Mouse (Mus musculus) adrenal gland, postnatal 4 days (tissue): ENCODE results near the gene Ccnk. TPM values are rescaled to one million over a fixed set of nuclear protein-coding genes. Genes with fewer than 3 reads are reported as not detected.

ENCODE experiments used
- DNase-seq, 2 experiments: peaks; one replicate each; pipeline ENCODE4 v3.0.0; 2021 to 2022; ENCODE audit warnings: low spot score in 2 of 2, mixed read lengths in 2 of 2
- total RNA-seq, 2 experiments: library from RNA; stranded (reverse); gene quantifications; 2 replicates each; pipeline ENCODE4 v1.2.3; 2021

Gene Ccnk
- total RNA-seq, 2 experiments from 2014 or later: 43.9 to 45.8 TPM

DNA sequence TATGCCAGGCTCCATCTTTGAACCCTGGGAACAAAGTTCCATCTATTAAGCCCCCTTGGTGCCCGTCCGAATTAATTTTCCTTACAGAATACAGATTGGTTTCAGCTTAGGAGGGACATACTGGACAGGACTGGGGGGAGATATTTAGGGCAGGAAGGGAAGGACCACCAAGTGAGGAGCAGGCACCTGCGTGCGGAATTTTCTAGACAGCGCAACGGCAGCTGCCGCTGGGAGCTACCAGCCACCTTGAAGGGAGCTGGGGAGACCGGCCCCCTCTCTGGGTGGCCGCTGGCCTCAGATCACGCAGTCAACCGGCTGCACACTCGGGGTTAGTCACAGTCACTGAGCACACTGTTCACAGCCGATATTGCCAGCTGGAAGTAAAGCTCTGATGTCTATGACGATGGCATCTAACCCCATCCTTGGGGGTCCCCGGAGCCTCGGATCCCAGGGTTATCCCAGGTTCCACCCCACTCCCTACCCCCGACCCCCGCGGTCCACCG lies 62.9 kb downstream of the Ccnk start:
- DNase-seq: no peak

DNA sequence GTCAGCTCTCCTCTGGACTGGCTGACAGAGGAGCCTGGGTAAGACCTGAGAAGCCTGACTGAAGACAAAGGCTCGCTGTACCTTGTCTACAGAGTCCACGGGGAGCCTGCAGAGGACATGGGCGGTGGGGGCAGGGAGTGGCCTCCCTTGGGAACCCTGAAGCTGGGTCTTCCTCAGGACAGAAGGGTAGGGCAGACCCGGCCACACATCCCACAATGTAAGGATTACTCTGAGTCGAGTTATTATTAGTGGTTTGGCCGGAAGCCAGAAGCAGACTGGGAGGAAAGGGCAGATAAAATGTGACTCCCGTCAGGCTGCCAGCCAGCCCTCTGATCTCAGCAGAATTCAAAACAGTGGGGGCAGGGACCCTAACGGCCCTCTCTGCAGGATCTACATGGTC lies 65.4 kb downstream of the Ccnk start:
- peak in 1 of 2 experiments; percentile 66 for DNase-seq

DNA sequence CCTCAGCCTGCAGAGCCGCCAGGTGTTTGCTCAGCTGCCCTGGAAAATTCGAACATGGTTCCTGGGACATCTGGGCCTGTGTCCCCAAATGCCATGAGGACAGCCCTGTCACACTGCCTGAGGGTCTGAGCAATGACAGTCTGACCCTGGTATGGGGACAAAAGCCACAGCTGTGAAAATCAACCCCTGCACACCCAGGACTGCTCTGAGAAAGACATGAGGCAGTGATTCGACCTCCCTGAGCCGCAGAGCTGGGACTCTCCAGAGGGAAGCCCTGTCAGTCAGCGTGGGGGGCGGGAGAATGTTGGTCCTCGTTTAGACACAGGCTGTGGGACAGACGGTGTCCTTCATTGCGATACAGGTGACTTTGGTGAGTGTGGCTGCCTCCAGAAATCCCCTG lies 66.2 kb downstream of the Ccnk start:
- DNase-seq: no peak

DNA sequence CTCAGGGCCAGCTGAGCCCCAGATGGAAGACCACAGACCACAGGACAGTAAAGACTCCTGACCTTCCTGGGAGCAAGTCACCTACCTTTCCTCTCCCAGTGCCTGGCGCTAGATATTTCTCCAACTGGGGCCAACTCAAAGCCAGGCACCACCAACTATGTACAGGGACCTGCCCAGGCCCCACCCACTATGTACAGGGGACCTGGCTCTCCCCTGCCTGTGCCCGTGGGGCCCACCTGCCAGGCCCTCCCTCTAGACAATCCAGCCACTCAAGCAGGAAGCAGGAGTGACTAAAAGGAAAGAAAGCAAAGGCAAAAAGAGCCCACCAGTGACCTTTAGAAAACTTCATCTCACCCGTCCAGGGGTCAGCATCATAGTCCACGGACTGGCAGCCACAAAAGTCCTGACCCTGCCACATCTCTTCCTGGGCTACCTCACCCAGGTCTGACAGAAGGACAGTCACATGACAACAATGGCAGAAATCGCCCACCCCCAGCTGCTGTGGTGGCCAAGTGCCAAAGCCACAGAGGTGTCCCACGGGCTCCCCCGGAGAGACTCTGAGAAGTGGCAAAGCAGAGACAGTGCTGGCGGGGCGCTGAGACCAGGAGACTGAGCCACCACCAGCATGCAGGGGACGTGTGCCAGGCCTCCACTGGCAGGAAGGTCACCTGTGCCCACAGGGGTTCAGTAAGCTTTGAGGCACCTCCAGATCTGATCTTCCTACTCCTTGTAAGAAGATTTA lies 67.6 kb downstream of the Ccnk start:
- no peak for DNase-seq

- DNase-seq: no peak
Observed at GRCm38 (mm10) chr12:108249019-108249418, 69.6 kb downstream of the Ccnk start.

DNA sequence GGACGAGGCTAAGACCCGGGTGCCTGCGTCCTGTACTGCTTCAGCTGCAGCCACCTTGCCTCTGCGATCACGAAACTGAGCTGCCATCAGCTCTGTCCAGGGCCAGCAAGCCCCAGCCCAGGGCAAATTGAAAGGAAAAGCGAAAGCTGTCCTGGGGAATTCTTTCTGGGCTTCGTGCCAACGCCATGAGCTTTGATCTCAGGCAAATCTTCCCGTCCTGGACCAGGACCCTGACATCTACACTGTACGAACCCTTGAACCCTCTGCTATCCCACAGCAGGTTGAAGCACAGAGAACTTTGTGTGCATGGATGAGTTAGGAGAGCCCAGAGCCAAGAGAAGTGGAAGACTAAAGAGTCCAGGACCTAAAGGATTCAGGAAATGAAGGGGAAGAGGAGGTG lies 70.1 kb downstream of the Ccnk start:
- DNase-seq: peak in 1 of 2 experiments; percentile 73

GRCm38 (mm10) chr12:108251034-108251792 lies 71.8 kb downstream of the Ccnk start:
- no peak for DNase-seq

DNA sequence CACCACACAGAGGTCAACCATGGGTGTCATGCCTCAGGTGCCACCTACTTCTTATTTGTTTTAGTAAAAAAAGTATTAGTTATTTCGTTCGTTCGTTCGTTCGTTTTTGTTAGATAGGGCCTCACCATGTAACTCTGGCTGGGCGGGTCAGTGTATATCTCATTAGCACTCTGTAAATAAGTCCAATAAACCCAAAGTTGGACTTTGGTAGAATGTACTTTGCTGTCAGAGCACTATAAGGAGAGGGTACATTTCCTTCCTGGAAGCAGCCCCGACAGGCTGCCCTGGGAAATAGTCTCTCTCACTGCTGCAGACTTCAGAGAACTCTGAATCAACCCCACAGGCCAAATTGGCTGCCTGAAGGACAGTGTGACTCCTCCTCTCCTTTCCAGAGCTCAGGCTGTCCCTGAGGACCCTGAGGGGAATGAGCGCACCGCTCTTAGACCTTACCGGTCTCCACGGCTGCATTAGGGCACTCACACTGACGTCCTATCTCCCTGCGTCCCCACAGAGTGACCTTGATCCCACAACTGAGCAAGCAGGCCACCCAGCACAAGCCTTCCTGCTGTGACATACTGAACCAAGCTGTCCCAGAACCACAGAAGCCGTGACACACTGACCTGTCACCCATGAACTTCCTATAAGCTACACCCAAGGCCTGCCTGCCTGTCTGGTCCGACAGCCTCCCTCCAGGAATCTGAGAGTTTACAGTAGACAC lies 72.6 kb downstream of the Ccnk start:
- DNase-seq: peak in 1 of 2 experiments; percentile 27

Other genes with a start within 250 kb of the Ccnk start
- 1 to 10 TPM; 1.4 to 2.2 TPM for gene Bcl11b, start 176.0 kb upstream of the Ccnk start, total RNA-seq
- gene Setd3, start 265 bp upstream of the Ccnk start, total RNA-seq: 100 to 1,000 TPM; 100 to 103 TPM
- 10 to 100 TPM; 29.6 to 29.9 TPM for gene Ccdc85c, start 95.8 kb downstream of the Ccnk start, total RNA-seq
- 1 to 10 TPM; 1.1 to 1.3 TPM for gene Hhipl1, start 126.7 kb downstream of the Ccnk start, total RNA-seq
- gene Cyp46a1, start 154.8 kb downstream of the Ccnk start, total RNA-seq: 1 to 10 TPM; 4.9 to 7.1 TPM
- gene Eml1, start 191.4 kb downstream of the Ccnk start, total RNA-seq: 10 to 100 TPM; 33.6 to 34.6 TPM